Mouse (Mus musculus): Measurements from ENCODE around the gene Hyal3.

DNA sequence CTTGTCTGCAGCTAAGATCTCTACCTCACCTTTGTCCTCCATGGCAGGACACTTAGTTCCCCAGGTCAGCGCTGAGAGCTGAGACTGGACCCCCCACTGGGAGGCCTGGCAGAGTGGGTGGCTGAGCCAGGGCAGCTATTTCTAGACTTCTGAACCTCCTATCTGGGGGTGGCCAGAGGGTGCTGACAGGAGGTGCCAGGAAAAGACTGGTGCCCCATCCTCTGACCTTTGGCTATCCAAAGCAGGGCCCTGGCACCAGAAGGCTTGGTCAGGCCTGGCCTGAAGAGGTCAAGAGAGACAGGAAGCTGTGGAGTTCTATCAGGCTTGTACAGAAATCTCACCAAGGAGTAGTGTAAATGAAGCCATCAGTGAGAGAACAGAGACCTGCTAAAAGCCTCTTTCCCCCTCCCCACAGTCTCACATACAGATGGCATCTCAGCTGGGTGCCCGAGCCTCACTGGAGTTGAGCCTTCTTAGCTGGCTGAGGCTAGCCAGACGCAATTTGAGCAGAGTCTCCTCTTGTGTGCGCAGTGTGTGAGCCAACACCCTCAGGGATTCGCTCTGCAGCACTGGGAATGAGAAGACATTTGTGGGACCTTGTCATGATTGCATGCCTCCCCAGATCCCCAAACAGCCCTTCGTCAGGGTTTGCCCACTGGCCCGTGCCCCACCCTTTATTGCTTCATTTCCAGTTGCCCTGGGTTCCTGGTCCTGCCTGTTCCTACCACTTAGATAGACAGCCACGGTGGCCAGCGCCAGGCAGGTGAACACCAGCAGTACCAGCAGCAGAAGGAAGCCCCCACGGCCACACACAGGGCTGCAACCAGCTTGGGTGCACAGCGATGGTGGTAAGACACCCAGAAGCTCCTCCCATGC lies 12.7 kb downstream of the Hyal3 start:
- no peak for TF ChIP-seq POLR2A (IDR thresholded peaks at IDR 0.05; ENCODE audit: low read depth, low read length)
- no peak for TF ChIP-seq CTCF (IDR thresholded peaks at IDR 0.05; ENCODE audit: extremely low read depth, insufficient read depth, insufficient read length, insufficient replicate concordance)

Measured in spleen, adult 2 months (tissue).